Mouse (Mus musculus): ENCODE results near the gene Wnt5b. TPM values are rescaled to one million over a fixed set of nuclear protein-coding genes. Genes with fewer than 3 reads are reported as not detected.
A peak's percentile ranks its signal among the peaks of the same experiment; 100 is the strongest.

The Wnt5b gene
- polyA plus RNA-seq, 1 experiment from 2014 or later = 9.6 TPM

- no peaks in the 10 kb centered on the region for H3K36me3 ChIP-seq (ENCODE audit: insufficient read depth, low read length)
- no peaks in the 10 kb centered on the region for H3K9me3 ChIP-seq (ENCODE audit: low read length)
- H3K9ac ChIP-seq (replicated peaks; ENCODE audit: low read length) = no peak overlapping the region
- no peak overlapping the region for H3K4me3 ChIP-seq (ENCODE audit: low read length)
- H3K4me2 ChIP-seq (replicated peaks; ENCODE audit: low read depth, low read length) = no peak overlapping the region
- H3K4me1 ChIP-seq (ENCODE audit: insufficient read depth, low read length) = peaks cover 7% of the 10 kb centered on the region; the same call in 1 of the 2 replicates
- no peak for ATAC-seq (ENCODE audit: low FRiP score, low TSS enrichment)
- H3K27me3 ChIP-seq (ENCODE audit: insufficient read depth, low read length) = no peaks in the 10 kb centered on the region
- 78% methylated on average over 3 of the region's 3 CpGs for WGBS
- no peak overlapping the region for H3K27ac ChIP-seq (ENCODE audit: low read length)
Measured at GRCm38 (mm10) chr6:119470777-119471176, 73.4 kb downstream of the Wnt5b start.

DNA sequence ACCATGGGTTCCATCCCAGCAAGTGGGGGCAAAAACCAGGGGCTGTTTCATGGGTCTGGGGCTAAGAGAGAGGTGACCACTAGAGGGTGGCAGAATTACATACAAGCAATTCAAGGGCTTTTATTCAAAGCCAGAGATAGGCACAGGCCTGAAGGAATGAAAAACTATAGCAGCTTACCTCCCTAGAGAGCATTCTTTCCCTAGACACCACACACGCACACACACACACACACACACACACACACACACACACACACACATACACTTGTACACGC, 76.4 kb downstream of the Wnt5b start:
- no peak overlapping the region for H3K4me2 ChIP-seq (replicated peaks; ENCODE audit: low read depth, low read length)
- no peaks in the 10 kb centered on the region; the same call in 1 of the 2 replicates for H3K9me3 ChIP-seq (ENCODE audit: low read length)
- ATAC-seq (ENCODE audit: low FRiP score, low TSS enrichment) = no peak
- H3K27me3 ChIP-seq (ENCODE audit: insufficient read depth, low read length) = no peaks in the 10 kb centered on the region
- no peak overlapping the region for H3K9ac ChIP-seq (replicated peaks; ENCODE audit: low read length)
- H3K36me3 ChIP-seq (ENCODE audit: insufficient read depth, low read length) = no peaks in the 10 kb centered on the region
- H3K4me3 ChIP-seq (ENCODE audit: low read length) = no peak overlapping the region
- H3K4me1 ChIP-seq (ENCODE audit: insufficient read depth, low read length) = peaks cover 4% of the 10 kb centered on the region; the same call in 1 of the 2 replicates
- 91% methylated on average over 2 of the region's 2 CpGs for WGBS
- H3K27ac ChIP-seq (ENCODE audit: low read length) = no peak overlapping the region

DNA sequence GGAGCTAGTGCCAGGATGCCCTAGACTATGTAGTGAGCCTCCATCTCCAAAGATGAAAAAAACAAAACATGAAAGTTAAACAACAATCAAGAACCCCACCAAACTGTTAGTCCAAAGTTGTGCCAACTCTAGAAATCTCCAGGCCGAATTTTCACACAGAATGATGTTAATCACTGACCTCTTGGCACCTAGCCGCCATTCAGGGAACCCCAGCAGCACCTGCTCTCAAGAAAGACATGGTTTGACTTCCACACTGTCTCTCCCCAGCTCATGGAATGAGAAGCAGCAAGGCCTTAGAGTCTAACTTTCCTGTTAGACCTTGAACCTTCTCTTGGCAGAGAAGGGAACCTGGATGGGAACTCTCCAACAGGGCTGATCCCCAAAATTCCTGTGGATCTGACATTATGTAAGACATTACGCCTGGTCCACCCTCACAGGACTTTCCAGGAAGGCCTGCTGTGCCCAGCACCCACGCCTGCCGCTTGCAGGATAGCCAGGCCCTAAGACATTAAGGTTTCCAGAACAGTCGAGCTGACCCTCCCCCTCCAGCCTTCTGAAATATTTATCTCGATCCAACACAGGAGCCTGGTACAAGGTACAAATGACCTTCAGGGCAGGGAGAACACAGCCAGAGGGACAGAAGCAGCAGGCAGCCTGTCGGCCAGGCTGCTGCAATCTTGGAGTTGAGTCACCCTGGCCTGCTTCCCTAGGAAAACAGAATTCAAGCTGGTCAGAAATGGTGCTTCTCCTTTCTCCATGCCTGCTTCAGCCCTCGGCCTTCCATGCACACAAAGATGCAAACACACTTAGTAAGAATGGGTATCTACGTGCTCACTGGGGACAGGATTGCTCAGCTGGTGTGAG, 77.0 kb downstream of the Wnt5b start:
- H3K4me1 ChIP-seq (ENCODE audit: insufficient read depth, low read length) = no peaks in the 10 kb centered on the region
- 56% methylated on average over 10 of the region's 10 CpGs for WGBS
- peak overlapping the region; percentile 32; the same call in 1 of the 2 replicates for H3K27ac ChIP-seq (ENCODE audit: low read length)
- no peak overlapping the region for H3K4me2 ChIP-seq (replicated peaks; ENCODE audit: low read depth, low read length)
- no peaks in the 10 kb centered on the region for H3K27me3 ChIP-seq (ENCODE audit: insufficient read depth, low read length)
- H3K9me3 ChIP-seq (ENCODE audit: low read length) = no peaks in the 10 kb centered on the region; the same call in 1 of the 2 replicates
- peak; percentile 35; the same call in 1 of the 2 replicates for ATAC-seq (ENCODE audit: low FRiP score, low TSS enrichment)
- no peak overlapping the region for H3K9ac ChIP-seq (replicated peaks; ENCODE audit: low read length)
- H3K36me3 ChIP-seq (ENCODE audit: insufficient read depth, low read length) = no peaks in the 10 kb centered on the region
- H3K4me3 ChIP-seq (ENCODE audit: low read length) = no peak overlapping the region

GRCm38 (mm10) chr6:119466161-119466560, 78.0 kb downstream of the Wnt5b start:
- H3K27me3 ChIP-seq (ENCODE audit: insufficient read depth, low read length) = no peaks in the 10 kb centered on the region
- no peaks in the 10 kb centered on the region; the same call in 1 of the 2 replicates for H3K9me3 ChIP-seq (ENCODE audit: low read length)
- H3K27ac ChIP-seq (ENCODE audit: low read length) = no peak overlapping the region
- H3K36me3 ChIP-seq (ENCODE audit: insufficient read depth, low read length) = no peaks in the 10 kb centered on the region
- H3K4me1 ChIP-seq (ENCODE audit: insufficient read depth, low read length) = no peaks in the 10 kb centered on the region
- 94% methylated on average over 1 of the region's 1 CpGs for WGBS
- H3K9ac ChIP-seq (replicated peaks; ENCODE audit: low read length) = no peak overlapping the region
- ATAC-seq (ENCODE audit: low FRiP score, low TSS enrichment) = no peak
- H3K4me2 ChIP-seq (replicated peaks; ENCODE audit: low read depth, low read length) = no peak overlapping the region
- no peak overlapping the region for H3K4me3 ChIP-seq (ENCODE audit: low read length)

DNA sequence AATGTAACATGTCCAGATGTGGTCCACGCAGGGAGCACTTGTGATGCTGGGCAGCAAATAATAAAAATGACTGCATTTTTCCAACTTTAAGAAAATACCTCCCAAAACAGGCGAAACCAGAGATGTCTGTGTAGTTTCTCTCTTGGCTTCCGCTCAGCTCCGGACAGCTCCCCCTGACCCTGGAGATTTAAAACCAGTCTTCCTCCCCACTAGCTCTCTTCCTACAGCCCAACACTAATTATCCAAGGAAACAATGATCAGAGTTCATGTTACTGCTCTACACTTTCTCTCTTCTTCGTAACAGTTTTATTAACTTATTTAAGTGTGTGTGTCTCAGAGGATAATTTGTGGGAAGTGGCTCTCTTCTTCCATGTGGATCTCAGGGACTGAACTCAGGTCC, 83.8 kb downstream of the Wnt5b start:
- Histone ChIP-seq H3K9me3 (ENCODE audit: low read length) (no peaks in the 10 kb centered on the region; the same call in 1 of the 2 replicates), H3K4me2 (replicated peaks; ENCODE audit: low read depth, low read length) (no peak overlapping the region), H3K4me1 (ENCODE audit: insufficient read depth, low read length) (peaks cover 14% of the 10 kb centered on the region; the same call in 1 of the 2 replicates), H3K27ac (ENCODE audit: low read length) (peak overlapping the region; percentile 52), H3K9ac (replicated peaks; ENCODE audit: low read length) (no peak overlapping the region), H3K4me3 (ENCODE audit: low read length) (no peak overlapping the region), H3K27me3 (ENCODE audit: insufficient read depth, low read length) (no peaks in the 10 kb centered on the region), H3K36me3 (ENCODE audit: insufficient read depth, low read length) (no peaks in the 10 kb centered on the region)
- peak; percentile 50 for ATAC-seq (ENCODE audit: low FRiP score, low TSS enrichment)
- 23% methylated on average over 5 of the region's 5 CpGs for WGBS

DNA sequence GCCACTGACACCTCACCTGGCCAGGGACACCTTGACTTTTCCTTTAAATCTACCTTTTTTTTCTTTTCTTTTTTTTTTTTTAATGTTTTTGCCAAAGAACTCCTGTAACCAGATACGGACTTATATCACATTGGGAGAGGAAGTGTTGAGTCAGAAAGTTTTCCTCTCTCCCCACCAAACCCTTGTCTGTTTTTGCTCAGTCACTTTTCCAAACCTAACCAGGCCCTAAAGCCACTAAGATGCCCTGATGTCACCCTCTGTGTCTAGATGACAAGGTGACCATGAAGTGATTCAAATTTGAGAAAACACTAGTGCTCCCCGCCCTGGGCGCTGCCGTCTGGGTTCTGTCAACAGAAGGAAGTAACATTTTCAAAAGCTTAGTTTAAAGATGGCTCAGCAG, 85.1 kb downstream of the Wnt5b start:
- H3K4me3 ChIP-seq (ENCODE audit: low read length) = no peak overlapping the region
- ATAC-seq (ENCODE audit: low FRiP score, low TSS enrichment) = no peak
- H3K27ac ChIP-seq (ENCODE audit: low read length) = no peak overlapping the region
- 57% methylated on average over 4 of the region's 4 CpGs for WGBS
- H3K27me3 ChIP-seq (ENCODE audit: insufficient read depth, low read length) = no peaks in the 10 kb centered on the region
- no peak overlapping the region for H3K9ac ChIP-seq (replicated peaks; ENCODE audit: low read length)
- H3K36me3 ChIP-seq (ENCODE audit: insufficient read depth, low read length) = no peaks in the 10 kb centered on the region
- peaks cover 14% of the 10 kb centered on the region; the same call in 1 of the 2 replicates for H3K4me1 ChIP-seq (ENCODE audit: insufficient read depth, low read length)
- no peak overlapping the region for H3K4me2 ChIP-seq (replicated peaks; ENCODE audit: low read depth, low read length)
- H3K9me3 ChIP-seq (ENCODE audit: low read length) = no peaks in the 10 kb centered on the region; the same call in 1 of the 2 replicates

GRCm38 (mm10) chr6:119458166-119458565, 86.0 kb downstream of the Wnt5b start:
- peaks cover 14% of the 10 kb centered on the region; the same call in 1 of the 2 replicates for H3K4me1 ChIP-seq (ENCODE audit: insufficient read depth, low read length)
- H3K9ac ChIP-seq (replicated peaks; ENCODE audit: low read length) = no peak overlapping the region
- no peak for ATAC-seq (ENCODE audit: low FRiP score, low TSS enrichment)
- WGBS = 65% methylated on average over 8 of the region's 8 CpGs
- H3K9me3 ChIP-seq (ENCODE audit: low read length) = no peaks in the 10 kb centered on the region; the same call in 1 of the 2 replicates
- no peaks in the 10 kb centered on the region for H3K27me3 ChIP-seq (ENCODE audit: insufficient read depth, low read length)
- H3K4me3 ChIP-seq (ENCODE audit: low read length) = no peak overlapping the region
- no peaks in the 10 kb centered on the region for H3K36me3 ChIP-seq (ENCODE audit: insufficient read depth, low read length)
- no peak overlapping the region for H3K27ac ChIP-seq (ENCODE audit: low read length)
- H3K4me2 ChIP-seq (replicated peaks; ENCODE audit: low read depth, low read length) = no peak overlapping the region

DNA sequence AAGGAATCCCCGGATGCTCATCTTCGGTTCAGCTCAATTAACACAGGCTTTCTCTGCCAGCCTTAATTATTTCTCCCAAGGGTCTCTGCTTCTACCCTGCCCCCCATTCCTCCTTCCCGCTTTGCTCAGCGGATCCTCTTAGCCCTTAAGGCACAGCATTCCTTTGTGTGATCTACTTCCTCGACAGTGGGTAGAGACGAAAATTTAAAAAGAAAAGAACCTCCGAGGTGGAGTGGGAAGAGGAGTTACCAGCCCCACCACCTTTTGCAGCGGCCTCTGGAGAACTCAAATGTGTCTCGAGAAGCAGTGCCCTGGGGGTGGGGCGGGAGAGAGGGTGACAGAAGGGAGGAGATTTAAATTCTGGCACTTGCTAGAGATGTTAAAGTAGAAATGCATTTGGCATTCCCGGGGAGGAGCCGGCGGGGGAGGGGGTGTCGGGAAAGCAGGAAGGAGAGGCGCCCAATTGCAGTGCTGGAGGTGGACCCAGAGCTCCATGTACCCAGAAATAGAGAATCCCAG, 92.1 kb downstream of the Wnt5b start:
- H3K9me3 ChIP-seq (ENCODE audit: low read length) = no peaks in the 10 kb centered on the region
- peaks cover 28% of the 10 kb centered on the region for H3K4me1 ChIP-seq (ENCODE audit: insufficient read depth, low read length)
- no peaks in the 10 kb centered on the region for H3K27me3 ChIP-seq (ENCODE audit: insufficient read depth, low read length)
- H3K4me3 ChIP-seq (ENCODE audit: low read length) = peak overlapping the region; percentile 46
- peak overlapping the region; percentile 77 for H3K27ac ChIP-seq (ENCODE audit: low read length)
- peak overlapping the region; percentile 84 for H3K4me2 ChIP-seq (replicated peaks; ENCODE audit: low read depth, low read length)
- no peaks in the 10 kb centered on the region for H3K36me3 ChIP-seq (ENCODE audit: insufficient read depth, low read length)
- under 1% methylated on average over 15 of the region's 15 CpGs for WGBS
- peak overlapping the region; percentile 69 for H3K9ac ChIP-seq (replicated peaks; ENCODE audit: low read length)
- peak; percentile 57; the same call in 1 of the 2 replicates for ATAC-seq (ENCODE audit: low FRiP score, low TSS enrichment)

DNA sequence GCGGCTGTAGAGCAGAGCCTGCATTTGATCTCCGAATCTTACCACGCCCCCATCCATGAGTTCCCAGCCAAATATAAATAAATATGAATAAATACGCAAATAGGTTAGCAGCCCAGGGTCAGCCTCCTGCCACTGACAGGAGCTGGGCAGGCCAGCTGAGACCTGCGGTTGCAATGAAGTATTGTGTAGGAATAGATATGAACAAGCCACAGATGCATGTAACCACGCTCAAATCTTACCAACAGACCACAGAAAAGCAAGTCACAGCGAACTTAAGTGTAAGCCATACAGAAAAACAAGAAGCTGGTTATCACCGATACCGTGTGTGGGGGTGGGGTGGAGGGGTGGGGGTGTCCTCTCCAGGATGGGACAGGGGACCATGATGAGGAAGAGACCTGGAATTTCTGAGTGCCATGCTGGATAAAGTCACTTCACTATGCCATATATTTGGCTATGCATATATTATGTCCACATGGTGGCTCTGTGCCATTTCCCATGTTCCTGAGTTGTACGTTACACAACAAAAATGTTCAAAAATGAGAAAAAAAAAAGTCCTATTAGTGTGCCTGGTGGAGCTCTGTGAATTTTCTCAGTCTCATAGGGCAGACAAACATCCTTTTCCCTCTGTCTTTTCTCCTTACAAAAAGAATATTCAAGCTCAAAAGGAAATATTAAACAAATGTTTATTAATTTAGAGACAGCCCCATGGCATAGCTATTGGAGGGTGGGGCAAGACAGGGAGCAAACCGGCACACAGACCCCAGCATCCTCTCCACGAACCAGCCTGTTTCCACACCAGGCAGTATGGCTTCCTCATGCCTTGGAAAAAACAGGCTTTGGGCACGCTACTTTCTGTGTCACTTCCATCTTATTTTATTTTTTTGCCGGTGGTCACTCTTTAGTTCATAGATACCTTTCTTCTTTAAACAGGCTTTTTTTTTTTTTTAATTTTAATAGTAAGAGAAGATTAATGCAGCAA, 92.9 kb downstream of the Wnt5b start:
- peak overlapping the region; percentile 46 for H3K4me3 ChIP-seq (ENCODE audit: low read length)
- H3K9me3 ChIP-seq (ENCODE audit: low read length) = no peaks in the 10 kb centered on the region
- WGBS = 32% methylated on average over 14 of the region's 14 CpGs
- no peaks in the 10 kb centered on the region for H3K27me3 ChIP-seq (ENCODE audit: insufficient read depth, low read length)
- peaks cover 28% of the 10 kb centered on the region for H3K4me1 ChIP-seq (ENCODE audit: insufficient read depth, low read length)
- H3K27ac ChIP-seq (ENCODE audit: low read length) = peak overlapping the region; percentile 77
- H3K36me3 ChIP-seq (ENCODE audit: insufficient read depth, low read length) = no peaks in the 10 kb centered on the region
- ATAC-seq (ENCODE audit: low FRiP score, low TSS enrichment) = no peak
- H3K9ac ChIP-seq (replicated peaks; ENCODE audit: low read length) = peak overlapping the region; percentile 69
- H3K4me2 ChIP-seq (replicated peaks; ENCODE audit: low read depth, low read length) = peak overlapping the region; percentile 84
